Mouse (Mus musculus) ES-Bruce4 (cell line): Measurements from ENCODE around the gene Cdh10.

ENCODE experiments used
- CTCF ChIP-seq: IDR thresholded peaks from one replicate; pipeline ENCODE4 v1.8.1; 2011; ENCODE audit warnings: low read depth, low read length
- POLR2A ChIP-seq: IDR thresholded peaks from one replicate; pipeline ENCODE4 v1.8.1; 2011; ENCODE audit warnings: low read length; ENCODE audit not compliant: insufficient read depth

DNA sequence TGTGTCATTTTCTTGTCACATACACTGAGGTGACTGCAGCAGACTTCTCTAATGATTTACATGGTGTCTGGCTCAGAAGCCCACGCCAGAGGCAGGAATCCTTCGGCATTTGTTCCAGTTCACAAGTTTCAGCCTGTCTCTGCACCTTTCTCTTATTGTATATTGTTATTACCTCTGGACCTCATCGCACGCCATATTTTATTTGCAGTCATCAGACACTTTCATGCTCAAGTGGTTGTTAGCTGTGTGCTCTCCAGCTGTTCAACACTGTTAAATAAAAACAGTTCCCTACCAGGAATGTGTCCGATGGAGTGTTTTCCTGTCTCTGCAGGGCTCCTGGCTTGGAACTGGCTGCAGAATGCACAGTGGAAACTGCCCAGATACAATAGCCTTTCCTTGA, 26.1 kb downstream of the Cdh10 start:
- TF ChIP-seq CTCF (no peak), POLR2A (no peak)
